Mouse (Mus musculus): ENCODE measurements around the gene Prune1. TPM values are rescaled to one million over a fixed set of nuclear protein-coding genes. Genes with fewer than 3 reads are reported as not detected.

Prune1 gene
- total and polyA plus RNA-seq, 3 experiments, result 28.5 to 51.8 TPM; not detected in 1

DNA sequence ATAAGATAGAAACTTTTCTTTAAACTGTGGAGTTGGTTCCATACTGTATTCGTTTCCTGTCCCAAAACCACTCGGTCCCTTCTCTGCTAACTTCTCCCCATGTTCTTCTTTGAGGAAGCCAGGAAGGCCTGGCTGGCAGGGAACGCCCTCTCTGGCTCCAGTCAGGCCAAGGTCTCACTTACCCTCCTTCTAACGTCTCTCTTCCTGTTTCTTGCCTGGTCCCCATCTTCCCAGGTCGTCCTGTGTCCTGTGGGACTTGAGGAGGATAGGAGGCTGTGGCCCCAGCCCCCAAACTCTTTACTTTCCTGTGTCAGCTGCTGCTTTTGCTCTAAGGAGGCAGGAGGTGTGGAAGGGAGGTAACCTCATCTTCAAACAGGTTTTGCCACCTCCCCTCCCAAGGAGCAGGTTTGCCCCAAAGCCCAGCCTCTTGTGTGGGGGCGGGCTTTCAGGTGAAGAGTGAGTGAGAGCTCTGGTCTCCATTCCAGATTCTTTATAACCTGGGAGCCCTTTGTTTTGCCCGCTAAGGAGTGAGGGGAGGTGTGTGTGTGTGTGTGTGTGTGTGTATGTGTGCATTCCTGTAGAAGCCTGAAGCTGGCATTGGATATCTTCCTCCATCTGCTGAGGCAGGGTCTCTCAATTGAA lies 31.0 kb downstream of the Prune1 start, which contains the start of gene Bnipl:
Gene Bnipl (minus strand): TSS at position 411 of the 642 bp plus-strand sequence.
- no peak within 1 kb of the TSS for H3K4me3 ChIP-seq (ENCODE audit: control insufficient read depth in 1 of 2, insufficient read depth in 1 of 2, low read depth in 2 of 2, low read length in 2 of 2)
- peaks cover 4 to 21% of the 10 kb centered on the region in 2 experiments for H3K36me3 ChIP-seq (ENCODE audit: control insufficient read depth in 1 of 2, insufficient read depth in 2 of 2, low read length in 2 of 2)
- H3K27ac ChIP-seq (ENCODE audit: control insufficient read depth, low read depth, low read length), result no peak within 1 kb of the TSS
- DNase-seq (ENCODE audit: low read depth, low spot score), result no peak
- H3K9ac ChIP-seq (ENCODE audit: control insufficient read depth, low read depth, low read length, poor library complexity, severe bottlenecking), result no peak within 1 kb of the TSS
- no peaks in the 10 kb centered on the region for H3K79me2 ChIP-seq (ENCODE audit: control insufficient read depth, insufficient read depth, low read length, poor library complexity)
- H3K9me3 ChIP-seq (replicated peaks; ENCODE audit: insufficient read depth, low read length), result no peaks in the 10 kb centered on the region
- H3K4me1 ChIP-seq (ENCODE audit: control insufficient read depth in 1 of 2, insufficient read depth in 2 of 2, low read length in 2 of 2), result peaks cover 19 to 23% of the 10 kb centered on the region in 2 experiments
- TF ChIP-seq ZMIZ1 (IDR thresholded peaks at IDR 0.05; ENCODE audit: low read depth, low read length) (no peak), EP300 (IDR thresholded peaks at IDR 0.05; ENCODE audit: low read depth in 1 of 2, low read length in 2 of 2) (no peak), TAL1 (IDR thresholded peaks at IDR 0.05; ENCODE audit: low read length) (no peak), MAFK (IDR thresholded peaks at IDR 0.05; ENCODE audit: borderline replicate concordance, low read depth, low read length) (no peak), BHLHE40 (IDR thresholded peaks at IDR 0.05; ENCODE audit: borderline replicate concordance, low read depth, low read length) (no peak), RAD21 (IDR thresholded peaks at IDR 0.05; ENCODE audit: low read depth, low read length) (no peak)
- no peaks in the 10 kb centered on the region for H3K27me3 ChIP-seq (ENCODE audit: control insufficient read depth in 1 of 2, insufficient read depth in 2 of 2, low read length in 2 of 2)

DNA sequence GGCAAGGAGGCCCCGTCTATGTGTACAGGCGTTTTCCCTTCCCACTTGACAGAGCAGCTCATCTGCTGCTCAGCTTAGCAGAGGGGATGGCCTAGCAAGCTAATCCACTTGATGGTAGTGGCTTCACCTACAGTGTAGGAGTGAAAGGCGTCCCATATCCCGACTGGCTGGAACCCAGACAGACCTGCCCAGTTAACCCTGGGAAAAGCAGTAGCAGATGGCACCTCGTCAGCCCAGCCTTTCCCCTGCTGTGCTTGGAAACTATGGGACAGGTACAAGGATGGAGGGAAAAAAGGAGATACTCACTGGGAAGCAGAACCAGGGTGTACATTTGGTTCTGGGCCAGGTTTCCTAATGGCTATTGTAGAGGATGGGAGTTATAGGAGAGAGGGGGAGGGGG lies 31.5 kb downstream of the Prune1 start:
- no peak for DNase-seq (ENCODE audit: low read depth, low spot score)
- H3K27ac ChIP-seq (ENCODE audit: control insufficient read depth, low read depth, low read length), result no peak overlapping the region
- no peak overlapping the region for H3K9ac ChIP-seq (ENCODE audit: control insufficient read depth, low read depth, low read length, poor library complexity, severe bottlenecking)
- peaks cover under 1 to 25% of the 10 kb centered on the region in 2 experiments for H3K36me3 ChIP-seq (ENCODE audit: control insufficient read depth in 1 of 2, insufficient read depth in 2 of 2, low read length in 2 of 2)
- no peaks in the 10 kb centered on the region for H3K9me3 ChIP-seq (replicated peaks; ENCODE audit: insufficient read depth, low read length)
- H3K27me3 ChIP-seq (ENCODE audit: control insufficient read depth in 1 of 2, insufficient read depth in 2 of 2, low read length in 2 of 2), result no peaks in the 10 kb centered on the region
- peaks cover 24 to 29% of the 10 kb centered on the region in 2 experiments for H3K4me1 ChIP-seq (ENCODE audit: control insufficient read depth in 1 of 2, insufficient read depth in 2 of 2, low read length in 2 of 2)
- no peak overlapping the region for H3K4me3 ChIP-seq (ENCODE audit: control insufficient read depth in 1 of 2, insufficient read depth in 1 of 2, low read depth in 2 of 2, low read length in 2 of 2)
- TF ChIP-seq MAZ (IDR thresholded peaks at IDR 0.05; ENCODE audit: low read depth, low read length) (no peak), CHD1 (IDR thresholded peaks at IDR 0.05; ENCODE audit: low read depth, low read length) (no peak), ZMIZ1 (IDR thresholded peaks at IDR 0.05; ENCODE audit: low read depth, low read length) (no peak), NELFE (IDR thresholded peaks at IDR 0.05; ENCODE audit: low read depth, low read length) (no peak), MYB (IDR thresholded peaks at IDR 0.05; ENCODE audit: low read depth, low read length) (no peak), CHD2 (IDR thresholded peaks at IDR 0.05; ENCODE audit: low read length) (no peak), RAD21 (IDR thresholded peaks at IDR 0.05; ENCODE audit: low read depth, low read length) (no peak), BHLHE40 (IDR thresholded peaks at IDR 0.05; ENCODE audit: borderline replicate concordance, low read depth, low read length) (no peak), MXI1 (IDR thresholded peaks at IDR 0.05; ENCODE audit: low read depth, low read length) (no peak), UBTF (IDR thresholded peaks at IDR 0.05; ENCODE audit: borderline replicate concordance, insufficient read depth, low read depth, low read length) (no peak)
- H3K79me2 ChIP-seq (ENCODE audit: control insufficient read depth, insufficient read depth, low read length, poor library complexity), result no peaks in the 10 kb centered on the region
